Mouse (Mus musculus) ovary, postnatal 36 days (tissue): ENCODE results near the gene 4930583I09Rik.

ENCODE experiments used
- DNase-seq: peaks from one replicate; pipeline ENCODE4 v3.0.0; 2022; ENCODE audit warnings: low spot score, mixed read lengths

Gene 4930583I09Rik

DNA sequence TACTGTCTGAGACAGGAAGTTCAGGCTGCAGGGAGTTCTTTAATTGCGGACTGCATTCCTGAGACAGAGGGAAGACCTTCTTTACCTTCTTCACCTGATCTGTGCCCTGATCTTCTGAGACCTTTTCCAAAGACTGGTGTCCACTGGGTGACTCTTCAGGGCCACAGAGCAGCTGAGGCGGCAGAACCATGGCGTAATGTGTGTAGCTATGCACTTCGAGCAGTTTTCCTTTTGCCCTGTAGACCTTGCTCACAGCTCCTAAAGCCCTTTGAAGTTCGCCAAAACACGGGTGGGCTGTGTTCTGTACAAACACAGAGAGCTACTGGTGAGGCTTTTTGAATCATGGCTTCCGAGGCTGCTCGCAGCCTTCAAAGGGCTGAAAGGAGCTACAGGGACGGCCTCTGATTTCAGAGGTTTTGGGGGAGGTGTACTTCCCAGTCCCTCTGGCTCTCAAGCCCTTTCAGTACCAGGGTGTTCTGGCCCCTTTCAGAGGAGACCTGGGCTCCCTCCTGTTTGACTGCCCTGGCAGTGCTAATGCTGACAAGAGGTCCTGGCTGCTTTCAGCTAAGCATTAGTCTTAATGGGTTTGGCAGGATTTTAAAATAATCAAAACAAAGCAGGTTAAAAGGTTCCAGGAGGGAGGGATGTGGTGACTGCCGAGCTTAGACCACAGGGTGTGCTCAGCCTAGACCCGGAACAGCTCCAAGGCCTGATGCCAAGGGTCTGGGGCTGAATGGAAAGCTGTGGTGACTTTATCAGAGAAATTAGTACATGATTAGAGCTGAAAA, 33.5 kb downstream of the 4930583I09Rik start:
- no peak for DNase-seq

DNA sequence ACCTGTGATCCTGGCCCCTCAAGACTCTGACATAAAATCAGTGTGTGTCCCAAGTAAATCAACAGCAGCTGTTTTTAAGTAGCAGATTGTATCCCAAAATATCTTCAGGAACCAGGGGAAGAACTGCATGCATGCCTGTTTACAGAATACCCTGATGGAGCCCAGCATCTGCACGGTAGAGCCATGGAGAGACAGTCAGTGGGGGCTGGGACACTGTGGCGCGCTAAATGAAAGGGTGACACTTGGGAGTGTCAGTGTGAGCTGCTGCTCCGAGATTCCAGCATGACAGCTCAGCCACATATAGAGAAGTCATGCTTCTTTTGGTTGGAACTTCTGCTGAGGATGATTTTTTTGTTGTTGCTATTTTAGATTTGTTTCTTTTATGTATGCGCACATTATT, 43.2 kb downstream of the 4930583I09Rik start:
- DNase-seq, result no peak

DNA sequence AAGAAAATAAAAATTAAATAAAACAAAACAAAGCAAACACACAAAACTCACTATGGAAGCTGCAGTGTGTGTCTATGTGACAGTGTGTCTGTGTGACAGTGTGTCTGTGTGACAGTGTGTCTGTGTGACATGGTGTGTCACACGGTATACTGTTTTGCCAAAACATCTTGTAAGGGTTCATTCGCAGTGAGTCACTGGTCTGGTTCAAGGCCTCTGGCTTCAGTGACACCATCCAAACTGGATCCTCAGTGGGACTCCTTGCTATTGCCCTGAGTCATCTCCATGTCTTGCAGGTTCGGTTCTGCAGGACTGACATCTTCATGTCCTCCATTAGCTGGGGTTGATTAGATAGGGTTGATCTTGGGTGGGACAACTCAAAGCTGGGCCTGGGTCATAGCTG, 43.8 kb downstream of the 4930583I09Rik start:
- DNase-seq, result no peak

DNA sequence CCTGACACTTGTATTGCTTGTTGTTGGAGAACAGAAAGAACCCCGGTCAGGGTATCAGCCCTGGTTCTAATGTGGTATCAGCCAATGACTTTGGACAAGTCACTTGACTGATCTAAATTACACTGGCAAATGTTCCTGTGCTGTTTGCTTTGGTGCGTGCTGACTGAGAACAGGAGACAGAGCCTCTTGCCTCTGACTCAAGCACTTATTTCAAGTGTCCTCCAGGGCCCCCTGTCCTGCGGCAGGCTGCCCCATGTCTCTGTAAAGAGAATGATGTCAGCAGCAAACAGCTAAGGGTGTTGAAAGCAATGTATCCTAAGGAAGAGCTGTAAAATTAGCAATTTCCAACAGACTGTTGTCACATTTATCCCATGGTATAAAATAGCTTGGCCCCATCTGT, 46.7 kb downstream of the 4930583I09Rik start:
- no peak for DNase-seq

DNA sequence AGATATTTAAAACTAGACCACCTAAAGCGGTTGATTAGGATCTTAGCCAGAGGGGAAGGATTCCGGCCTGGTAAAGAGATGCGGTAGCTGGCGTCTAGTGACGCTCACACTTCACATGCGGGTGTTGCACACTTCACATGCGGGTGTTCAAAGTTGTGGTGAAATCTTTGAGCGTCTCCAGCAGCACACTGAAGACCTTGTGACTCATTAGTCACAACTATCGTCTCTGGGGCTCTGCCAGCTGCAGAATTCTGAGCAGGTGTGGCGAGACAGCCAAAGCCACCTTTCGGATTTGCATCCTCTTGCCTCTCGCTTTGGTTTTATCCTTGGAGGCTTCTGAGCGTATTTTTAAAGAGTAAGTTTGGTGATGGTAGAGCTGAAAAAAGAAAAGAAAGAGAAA, 47.6 kb downstream of the 4930583I09Rik start:
- no peak for DNase-seq

DNA sequence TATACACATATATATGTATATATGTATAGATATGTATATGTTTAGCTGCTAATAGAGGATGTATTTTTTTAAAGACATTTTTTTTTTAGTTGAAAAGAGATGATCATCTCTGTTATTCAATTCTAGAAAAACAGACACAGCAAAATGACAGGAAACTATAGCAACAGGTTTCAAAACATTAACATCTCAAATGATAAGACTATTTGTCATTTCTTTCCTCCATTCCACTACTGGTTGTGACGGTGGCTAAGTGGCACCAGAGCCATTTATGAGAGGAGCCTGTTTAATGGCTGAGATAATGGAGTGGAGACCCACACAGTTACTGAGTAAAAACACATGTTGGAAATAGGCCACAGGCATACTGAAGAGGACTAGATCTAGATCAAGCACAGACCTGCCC, 49.9 kb downstream of the 4930583I09Rik start:
- DNase-seq, result no peak
